Mouse (Mus musculus) liver, embryonic 14.5 days (tissue): ENCODE measurements around the gene Hnrnph2.

ENCODE experiments used
- CTCF ChIP-seq: IDR thresholded peaks from 2 replicates; pipeline ENCODE4 v1.5.1; 2016; ENCODE audit warnings: antibody characterized with exemption, low read depth, control low read depth
- EP300 ChIP-seq: IDR thresholded peaks from 2 replicates; pipeline ENCODE4 v1.6.1; 2016; ENCODE audit warnings: antibody characterized with exemption, low read depth

DNA sequence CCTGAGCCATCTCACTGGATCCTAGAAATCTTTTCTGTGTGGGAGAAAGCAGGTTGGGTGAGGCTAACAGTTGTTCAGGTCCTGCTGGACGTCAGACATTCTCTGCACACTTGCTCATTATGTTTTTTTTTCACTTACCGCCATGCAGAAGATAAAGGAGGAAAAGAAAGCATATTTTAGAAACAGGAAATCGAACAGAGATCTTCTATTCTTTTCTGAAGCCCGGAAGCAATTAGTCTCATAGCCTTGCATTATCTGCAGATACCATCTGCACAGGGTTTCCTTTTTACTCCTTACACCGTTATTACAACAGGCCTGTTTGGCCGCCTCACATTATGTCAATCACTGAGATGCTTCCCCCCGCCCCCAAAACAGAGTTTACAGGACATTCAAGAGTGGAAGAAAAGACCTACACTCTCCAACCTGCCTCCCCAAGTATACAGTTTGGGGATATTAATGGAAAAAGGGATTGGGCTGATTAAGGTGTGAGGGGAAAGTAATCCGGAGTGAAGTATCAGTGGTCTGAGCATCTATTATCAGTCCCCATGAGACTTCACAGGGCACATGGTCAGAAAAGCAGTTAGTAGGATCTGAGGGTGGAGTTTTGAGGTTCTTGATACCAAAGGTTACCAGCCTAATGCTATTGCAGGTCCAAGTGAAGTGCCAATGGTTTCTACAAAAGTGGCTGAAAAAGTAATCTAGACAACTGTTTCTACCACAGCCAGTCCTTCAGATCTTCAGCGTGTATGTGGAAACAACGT, 40.2 kb downstream of the Hnrnph2 start:
- TF ChIP-seq CTCF = no peak
- no peak for TF ChIP-seq EP300
